Mouse (Mus musculus) adrenal gland, postnatal 4 days (tissue): ENCODE data around the gene Spesp1. TPM values are rescaled to one million over a fixed set of nuclear protein-coding genes. Genes with fewer than 3 reads are reported as not detected.
A peak's percentile ranks its signal among the peaks of the same experiment; 100 is the strongest.

Source experiments
- DNase-seq, 2 experiments: peaks; one replicate each; pipeline ENCODE4 v3.0.0; 2021 to 2022; ENCODE audit warnings: low spot score in 2 of 2, mixed read lengths in 2 of 2
- long read RNA-seq, 2 experiments: library from polyadenylated mRNA; stranded (forward); transcript quantifications; one replicate each; pipeline ENCODE4 v2.0.0; 2021
- total RNA-seq, 2 experiments: library from RNA; stranded (reverse); gene quantifications; 2 replicates each; pipeline ENCODE4 v1.2.3; 2021

The Spesp1 gene
- total RNA-seq, result not detected
- long read RNA-seq, experiment 1, result 0 reads
- long read RNA-seq, experiment 2, result 0 reads

- no peak for DNase-seq
Measured at GRCm38 (mm10) chr9:62281991-62282390, at the start of gene Spesp1. Gene Spesp1 (minus strand): TSS chr9:62282208.

GRCm38 (mm10) chr9:62325965-62326364 lies 44.0 kb upstream of the Spesp1 start:
- DNase-seq, result no peak

- DNase-seq, result no peak
Measured at GRCm38 (mm10) chr9:62323816-62324215, 41.8 kb upstream of the Spesp1 start.

GRCm38 (mm10) chr9:62318729-62319128 lies 36.7 kb upstream of the Spesp1 start:
- no peak for DNase-seq

GRCm38 (mm10) chr9:62315556-62315955 lies 33.5 kb upstream of the Spesp1 start:
- DNase-seq, result no peak

GRCm38 (mm10) chr9:62296891-62297290 lies 14.9 kb upstream of the Spesp1 start:
- DNase-seq, result no peak

- peak; percentile 28 to 73 for DNase-seq
Measured at GRCm38 (mm10) chr9:62295006-62295698, 13.1 kb upstream of the Spesp1 start.

GRCm38 (mm10) chr9:62287633-62288025 lies 5.6 kb upstream of the Spesp1 start:
- DNase-seq, result no peak

GRCm38 (mm10) chr9:62286967-62287632 lies 5.1 kb upstream of the Spesp1 start:
- DNase-seq, result peak in 1 of 2 experiments; percentile 36

GRCm38 (mm10) chr9:62284266-62284665 lies 2.3 kb upstream of the Spesp1 start:
- DNase-seq, result no peak

- DNase-seq, result no peak
Measured at GRCm38 (mm10) chr9:62276899-62277298, 5.1 kb downstream of the Spesp1 start.

GRCm38 (mm10) chr9:62270775-62271399 lies 11.1 kb downstream of the Spesp1 start:
- no peak for DNase-seq

- no peak for DNase-seq
Measured at GRCm38 (mm10) chr9:62269161-62269560, 12.8 kb downstream of the Spesp1 start.

GRCm38 (mm10) chr9:62265278-62265677 lies 16.7 kb downstream of the Spesp1 start:
- no peak for DNase-seq

GRCm38 (mm10) chr9:62263652-62264051 lies 18.4 kb downstream of the Spesp1 start:
- DNase-seq, result no peak

- no peak for DNase-seq
Measured at GRCm38 (mm10) chr9:62261406-62261805, 20.6 kb downstream of the Spesp1 start.

GRCm38 (mm10) chr9:62261006-62261405 lies 21.0 kb downstream of the Spesp1 start:
- DNase-seq, result no peak

- no peak for DNase-seq
Measured at GRCm38 (mm10) chr9:62258005-62258404, 24.0 kb downstream of the Spesp1 start.

- DNase-seq, result no peak
Measured at GRCm38 (mm10) chr9:62255896-62256576, 26.0 kb downstream of the Spesp1 start.

- no peak for DNase-seq
Measured at GRCm38 (mm10) chr9:62253736-62254443, 28.1 kb downstream of the Spesp1 start.

GRCm38 (mm10) chr9:62250296-62250695 lies 31.7 kb downstream of the Spesp1 start:
- DNase-seq, result no peak
